Mouse (Mus musculus) liver, adult 2 months (tissue): ENCODE measurements around the gene Atp1b2. TPM values are rescaled to one million over a fixed set of nuclear protein-coding genes. Genes with fewer than 3 reads are reported as not detected.
"Not testable (repeated sequence)": the region's sequence is repeated elsewhere in the genome, so short reads cannot be mapped to it uniquely, and the experiment has no call there.

Experiments
- DNase-seq: peaks from one replicate; pipeline ENCODE4 v3.0.0-alpha.2; 2011; ENCODE audit warnings: low read depth, low spot score; ENCODE audit errors: extremely low read depth
- H3K27ac ChIP-seq: fragments of 200-500 bp; replicated peaks from 2 replicates; pipeline ENCODE4 v1.5.1; 2012; ENCODE audit warnings: low read depth, mild to moderate bottlenecking, control low read depth, inconsistent platforms, low read length; ENCODE audit not compliant: insufficient read depth
- H3K27me3 ChIP-seq: fragments of 200-500 bp; 2 replicates; pipeline ENCODE4 v1.6.1; 2012; ENCODE audit warnings: mild to moderate bottlenecking, moderate library complexity, low read length, inconsistent platforms; ENCODE audit not compliant: control insufficient read depth, insufficient read depth
- H3K36me3 ChIP-seq: fragments of 200-500 bp; 2 replicates; pipeline ENCODE4 v1.6.1; 2012; ENCODE audit warnings: low read length, inconsistent platforms; ENCODE audit not compliant: control insufficient read depth, insufficient read depth
- H3K4me1 ChIP-seq: fragments of 200-500 bp; 2 replicates; pipeline ENCODE4 v1.6.1; 2011; ENCODE audit warnings: low read length; ENCODE audit not compliant: control insufficient read depth, insufficient read depth
- H3K4me3 ChIP-seq: fragments of 200-500 bp; 2 replicates; pipeline ENCODE4 v1.5.1; 2011; ENCODE audit warnings: low read depth, mild to moderate bottlenecking, control low read depth, low read length, moderate library complexity; ENCODE audit not compliant: insufficient read depth
- H3K79me2 ChIP-seq: fragments of 200-500 bp; 2 replicates; pipeline ENCODE4 v1.6.1; 2012; ENCODE audit warnings: inconsistent platforms, mild to moderate bottlenecking, low read length, moderate library complexity; ENCODE audit not compliant: control insufficient read depth, insufficient read depth
- H3K9ac ChIP-seq: fragments of 200-500 bp; 2 replicates; pipeline ENCODE4 v1.6.1; 2012; ENCODE audit warnings: low read depth, mild to moderate bottlenecking, control low read depth, inconsistent platforms, low read length
- CTCF ChIP-seq: fragments of 200-500 bp; IDR thresholded peaks from 2 replicates; pipeline ENCODE4 v1.5.1; 2011; ENCODE audit warnings: low read depth, low read length, control low read depth
- POLR2A ChIP-seq: fragments of 200-500 bp; IDR thresholded peaks from 2 replicates; pipeline ENCODE4 v1.6.1; 2011; ENCODE audit warnings: low read length, control low read depth; ENCODE audit not compliant: insufficient read depth; ENCODE audit errors: extremely low read depth
- WGBS: fragments of 180-500 bp; shearing (Covaris S2); methylation state at CpG from one replicate; pipeline ENCODE4 v1.1.7; 2018; 5-methylcytosine and 5-hydroxymethylcytosine counted together
- polyA plus RNA-seq: library from polyadenylated mRNA; depleted of rRNA; stranded (reverse); fragments of >200 nt; gene quantifications from 2 replicates; pipeline ENCODE4 v1.2.3, GENCODE M21; 2012
- total RNA-seq: library from RNA; depleted of rRNA; stranded (reverse); fragments of >200 nt; gene quantifications from 2 replicates; pipeline ENCODE4 v1.2.3, GENCODE M21; 2014

Atp1b2 gene
- total and polyA plus RNA-seq, 2 experiments: 0.18 to 0.40 TPM

DNA sequence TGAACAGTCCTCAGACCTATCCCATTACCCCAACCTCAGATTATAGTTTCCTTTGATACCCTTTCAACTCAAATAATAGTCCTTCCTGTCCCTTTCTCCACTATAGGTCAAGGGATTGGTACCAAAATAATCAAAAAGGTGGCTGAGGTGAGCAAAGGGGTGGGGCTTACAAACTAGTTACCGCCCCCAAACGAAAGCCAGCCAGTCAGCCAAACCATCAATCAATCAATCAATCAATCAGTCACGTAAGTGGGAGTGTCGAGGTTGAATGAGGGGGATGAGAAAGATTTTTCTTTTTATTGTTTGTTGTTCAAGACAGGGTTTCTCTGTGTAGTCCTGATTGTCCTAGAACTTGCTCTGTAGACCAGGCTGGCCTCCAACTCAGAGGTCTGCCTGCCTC is 17.3 kb upstream of the Atp1b2 start:
- Histone ChIP-seq H3K9ac (no peak overlapping the region), H3K4me1 (peaks cover 2% of the 10 kb centered on the region; the same call in 1 of the 2 replicates), H3K27me3 (no peaks in the 10 kb centered on the region), H3K4me3 (no peak overlapping the region), H3K36me3 (no peaks in the 10 kb centered on the region), H3K79me2 (no peaks in the 10 kb centered on the region), H3K27ac (no peak overlapping the region)
- peak; percentile 51 for DNase-seq
- no peak for TF ChIP-seq POLR2A
- no peak for TF ChIP-seq CTCF
- 34% methylated on average over 4 of the region's 4 CpGs for WGBS

DNA sequence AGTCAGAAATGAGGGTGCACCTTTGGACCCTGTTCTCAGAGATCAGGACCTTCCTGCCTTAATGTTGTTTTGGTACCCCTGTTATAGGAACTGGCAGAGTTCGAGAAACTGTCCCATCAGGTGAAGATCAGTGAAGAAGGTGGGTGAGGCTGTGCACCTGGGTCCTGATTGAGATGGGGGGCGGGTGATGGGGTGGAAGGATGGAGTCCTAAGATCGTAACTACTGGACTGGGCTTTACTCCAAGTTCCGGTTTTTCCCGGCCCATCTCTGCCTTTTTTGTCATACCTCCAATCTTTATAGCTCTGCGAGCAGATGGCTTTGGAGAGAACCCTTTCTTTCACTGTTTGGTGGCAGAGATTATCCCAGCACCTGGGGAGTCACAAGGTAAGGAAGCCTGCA is 16.7 kb upstream of the Atp1b2 start:
- peaks cover 2% of the 10 kb centered on the region; the same call in 1 of the 2 replicates for H3K4me1 ChIP-seq
- peak overlapping the region; percentile 73 for H3K9ac ChIP-seq
- no peaks in the 10 kb centered on the region for H3K36me3 ChIP-seq
- no peaks in the 10 kb centered on the region for H3K79me2 ChIP-seq
- DNase-seq: peak; percentile 43
- H3K27me3 ChIP-seq: no peaks in the 10 kb centered on the region
- H3K27ac ChIP-seq: peak overlapping the region; percentile 88
- peak overlapping the region; percentile 58 for H3K4me3 ChIP-seq
- WGBS: 6% methylated on average over 6 of the region's 6 CpGs
- TF ChIP-seq CTCF: no peak
- no peak for TF ChIP-seq POLR2A

DNA sequence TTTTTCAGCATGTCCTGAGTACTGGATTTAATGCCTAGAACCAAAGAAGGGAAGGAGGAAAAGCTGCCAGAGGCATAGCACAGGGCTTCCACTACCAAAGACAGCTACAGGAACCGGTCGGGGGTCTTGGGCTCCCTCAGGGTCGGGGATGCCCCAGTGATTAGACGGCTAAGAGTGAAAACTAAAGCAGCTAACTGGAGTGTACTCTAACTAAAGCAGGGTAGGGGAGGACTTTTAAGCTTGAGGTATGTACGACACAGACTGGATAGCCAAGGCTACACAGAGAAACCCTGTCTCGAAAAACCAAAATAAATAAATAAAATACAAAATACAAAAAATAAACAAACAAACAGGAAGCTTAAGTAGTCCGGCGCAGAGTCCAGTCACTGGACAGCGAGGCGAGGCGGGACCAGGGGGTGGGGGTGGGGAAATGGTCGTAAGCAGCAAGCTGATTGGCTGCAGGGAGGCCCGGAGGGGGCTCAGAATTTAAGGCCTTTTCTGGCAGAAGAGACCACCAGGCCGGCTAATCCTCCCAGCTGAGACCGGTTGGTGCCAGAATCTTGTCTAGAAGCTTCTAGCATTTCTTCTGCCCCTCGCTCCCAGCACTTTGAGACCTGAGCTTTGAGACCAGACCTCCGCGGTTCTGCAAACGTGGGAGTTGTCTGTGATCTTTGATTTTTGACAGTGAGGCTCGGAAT is 16.0 kb upstream of the Atp1b2 start, which contains the start of gene Sat2:
Sat2 (plus strand) TSS at position 454 of the 698 bp plus-strand sequence.
- TF ChIP-seq CTCF (no peak), POLR2A (no peak)
- peak within 1 kb of the TSS; percentile 88 for H3K27ac ChIP-seq
- peak within 1 kb of the TSS; percentile 73 for H3K9ac ChIP-seq
- WGBS: under 1% methylated on average over 20 of the region's 20 CpGs
- H3K4me1 ChIP-seq: peaks cover 2% of the 10 kb centered on the region; the same call in 1 of the 2 replicates
- no peaks in the 10 kb centered on the region for H3K79me2 ChIP-seq
- H3K36me3 ChIP-seq: no peaks in the 10 kb centered on the region
- peak within 1 kb of the TSS; percentile 58 for H3K4me3 ChIP-seq
- H3K27me3 ChIP-seq: no peaks in the 10 kb centered on the region
- DNase-seq: peak; percentile 68

DNA sequence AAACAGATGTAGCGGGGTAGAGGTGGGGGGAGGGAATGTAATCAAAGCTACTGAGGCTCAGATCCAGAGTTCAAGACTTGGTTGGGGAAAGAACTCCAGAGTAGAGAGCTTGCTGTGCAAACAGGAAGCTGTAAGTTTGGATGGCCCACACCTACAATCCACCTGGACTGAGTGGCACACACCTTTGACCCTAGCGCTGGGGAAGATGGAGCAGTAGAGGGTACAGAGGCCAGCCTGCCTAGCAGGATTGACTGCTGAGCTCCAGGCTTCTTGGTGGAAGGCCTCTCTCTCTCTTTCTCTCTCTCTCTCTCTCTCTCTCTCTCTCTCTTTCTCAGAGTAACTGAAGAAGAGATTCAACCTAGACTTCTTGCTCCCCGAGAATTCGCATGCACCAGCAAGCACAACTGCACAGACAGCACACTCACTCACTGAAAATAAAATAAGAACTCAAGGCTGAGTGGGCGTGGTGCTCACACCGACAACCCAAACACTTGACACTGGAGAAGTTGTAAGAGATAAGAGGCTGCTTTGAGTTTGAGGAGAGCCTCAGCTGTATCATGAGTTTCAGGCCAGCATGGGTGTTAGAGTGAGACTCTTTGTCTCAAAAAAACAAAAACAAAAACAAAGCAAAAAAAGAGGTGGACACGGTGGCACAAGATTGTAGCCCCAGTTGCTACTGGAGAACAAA is 14.8 kb upstream of the Atp1b2 start:
- Histone ChIP-seq H3K4me3 (no peak overlapping the region), H3K27me3 (no peaks in the 10 kb centered on the region), H3K79me2 (no peaks in the 10 kb centered on the region), H3K4me1 (peaks cover 2% of the 10 kb centered on the region; the same call in 1 of the 2 replicates), H3K36me3 (no peaks in the 10 kb centered on the region), H3K9ac (no peak overlapping the region), H3K27ac (no peak overlapping the region)
- TF ChIP-seq POLR2A: no peak
- no peak for TF ChIP-seq CTCF
- no peak for DNase-seq
- 80% methylated on average over 7 of the region's 7 CpGs for WGBS

DNA sequence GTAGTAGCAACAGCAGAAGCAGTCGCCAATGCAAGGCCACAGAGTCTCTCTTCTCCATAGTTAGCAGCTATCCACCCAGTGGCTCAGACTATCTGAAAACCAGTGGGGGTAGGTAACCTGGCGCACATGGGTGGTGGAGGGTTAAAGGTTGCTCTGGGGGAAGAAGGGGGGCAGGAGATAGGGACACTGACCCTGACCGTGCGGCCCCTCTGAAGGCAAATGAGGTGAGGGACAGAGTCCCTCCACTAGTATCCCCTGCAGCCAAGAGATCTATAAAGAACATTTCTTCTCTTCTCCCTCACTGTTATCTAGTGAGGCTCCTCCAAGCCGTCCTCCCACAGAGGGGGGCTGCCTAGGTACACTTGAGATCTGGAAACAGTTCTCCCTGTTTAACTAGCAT is 12.1 kb upstream of the Atp1b2 start, which contains the start of gene Shbg:
Shbg (minus strand) TSS at position 101 of the 400 bp plus-strand sequence.
- H3K9ac ChIP-seq: no peak within 1 kb of the TSS
- WGBS: 56% methylated on average over 5 of the region's 5 CpGs
- no peak for TF ChIP-seq POLR2A
- no peak for TF ChIP-seq CTCF
- no peak for DNase-seq
- no peak within 1 kb of the TSS for H3K27ac ChIP-seq
- H3K36me3 ChIP-seq: no peaks in the 10 kb centered on the region
- peaks cover 2% of the 10 kb centered on the region; the same call in 1 of the 2 replicates for H3K4me1 ChIP-seq
- no peaks in the 10 kb centered on the region for H3K27me3 ChIP-seq
- no peaks in the 10 kb centered on the region for H3K79me2 ChIP-seq
- H3K4me3 ChIP-seq: no peak within 1 kb of the TSS

DNA sequence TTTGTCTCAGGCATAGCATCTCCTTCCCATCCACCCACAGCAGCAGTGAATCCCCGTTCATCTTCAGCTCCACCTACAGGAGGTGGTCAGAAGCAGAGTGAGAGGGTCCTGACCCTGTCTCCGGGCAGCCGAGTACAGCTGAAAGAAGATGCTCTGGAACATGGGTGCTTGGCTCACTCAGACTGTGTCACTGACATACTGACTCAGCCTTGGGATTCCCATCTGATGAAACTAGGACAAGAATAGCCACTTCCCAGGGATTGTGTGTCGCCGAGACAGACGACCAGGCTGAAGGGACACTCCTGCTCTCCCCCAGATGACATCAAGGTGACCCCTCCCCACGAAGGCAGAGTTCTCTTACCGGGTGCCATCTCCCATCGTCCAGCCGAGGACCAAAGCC is 11.0 kb upstream of the Atp1b2 start:
- Histone ChIP-seq H3K4me3 (no peak overlapping the region), H3K79me2 (no peaks in the 10 kb centered on the region), H3K27ac (no peak overlapping the region), H3K27me3 (no peaks in the 10 kb centered on the region), H3K36me3 (no peaks in the 10 kb centered on the region), H3K4me1 (no peaks in the 10 kb centered on the region), H3K9ac (no peak overlapping the region)
- no peak for DNase-seq
- 54% methylated on average over 10 of the region's 10 CpGs for WGBS
- TF ChIP-seq CTCF: no peak
- no peak for TF ChIP-seq POLR2A

DNA sequence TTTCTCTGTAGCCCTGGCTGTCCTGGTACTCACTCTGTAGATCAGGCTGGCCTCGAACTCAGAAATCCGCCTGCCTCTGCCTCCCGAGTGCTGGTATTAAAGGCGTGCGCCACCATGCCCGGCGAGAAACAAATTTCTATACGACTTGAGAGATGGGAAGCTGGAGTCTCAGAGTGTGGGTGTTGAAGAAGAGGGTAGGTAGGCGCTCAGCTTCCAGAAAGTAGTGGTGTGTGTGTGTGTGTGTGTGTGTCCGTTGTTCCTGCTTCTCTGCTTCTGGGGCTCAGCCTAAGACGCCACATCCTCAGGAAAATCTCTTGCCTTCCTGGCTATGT is 8.5 kb upstream of the Atp1b2 start:
- H3K36me3 ChIP-seq, H3K4me3 ChIP-seq, H3K9ac ChIP-seq, DNase-seq, H3K4me1 ChIP-seq, H3K79me2 ChIP-seq, H3K27me3 ChIP-seq, H3K27ac ChIP-seq: not testable (repeated sequence)
- WGBS: 57% methylated on average over 11 of the region's 11 CpGs
